ENCODE assay signal across 7 mouse cellular contexts in genomic region chr4:59360704-59361103, GRCm38 (mm10).
A peak's percentile ranks its signal among the peaks of the same experiment; 100 is the strongest.
DNase-seq lines count a peak whose midpoint lies in the region; ATAC-seq lines count a peak whose summit lies in the region.

No protein-coding gene starts in this region.

- no peak overlapping the region for H3K27ac ChIP-seq in limb, embryonic 10.5 days
- no peak overlapping the region for H3K27ac ChIP-seq in midbrain, embryonic 14.5 days (replicated peaks; ENCODE audit: low read depth, low read length)

- DNase-seq in T-cell, adult 2 months (ENCODE audit: low spot score), result peak; percentile 74
- DNase-seq in cerebellum, adult 11-12 months, result peak; percentile 42
- peak; percentile 77 for DNase-seq in forelimb bud, embryonic 11.5 days (ENCODE audit: low read depth, low spot score)
- DNase-seq in induced T-regulatory cell, adult 2 months (ENCODE audit: low read depth), result peak; percentile 86
- DNase-seq in limb, embryonic 10.5 days (ENCODE audit: low spot score), result peak; percentile 86
- DNase-seq in midbrain, embryonic 14.5 days, result peak; percentile 91
- peak; percentile 73 for DNase-seq in spleen, adult 12 weeks (ENCODE audit: low spot score)

- no peaks in the 10 kb centered on the region for H3K36me3 ChIP-seq in limb, embryonic 10.5 days
- H3K36me3 ChIP-seq in midbrain, embryonic 14.5 days (ENCODE audit: control insufficient read depth, insufficient read depth, low read length), result no peaks in the 10 kb centered on the region

- H3K9ac ChIP-seq in midbrain, embryonic 14.5 days (replicated peaks; ENCODE audit: low read length), result no peak overlapping the region

- 0 out of 2 replicates have a peak overlapping the region, but pooled peaks have one; percentile 23 for H3K4me2 ChIP-seq in midbrain, embryonic 14.5 days (ENCODE audit: low read length)

- no peak; the same call in 1 of the 2 replicates for ATAC-seq in midbrain, embryonic 14.5 days (ENCODE audit: low FRiP score, low TSS enrichment)

- peaks cover 14% of the 10 kb centered on the region for H3K4me1 ChIP-seq in limb, embryonic 10.5 days
- peaks cover 6% of the 10 kb centered on the region; the same call in 1 of the 2 replicates for H3K4me1 ChIP-seq in midbrain, embryonic 14.5 days (ENCODE audit: control insufficient read depth, insufficient read depth, low read length)

- no peaks in the 10 kb centered on the region for H3K27me3 ChIP-seq in limb, embryonic 10.5 days (ENCODE audit: low read depth, poor library complexity, severe bottlenecking)
- H3K27me3 ChIP-seq in midbrain, embryonic 14.5 days (ENCODE audit: control insufficient read depth, insufficient read depth, low read length), result no peaks in the 10 kb centered on the region

- no peak overlapping the region for H3K4me3 ChIP-seq in limb, embryonic 10.5 days
- no peak overlapping the region for H3K4me3 ChIP-seq in midbrain, embryonic 14.5 days (replicated peaks; ENCODE audit: low read depth, low read length)

- WGBS in limb, embryonic 10.5 days, result 3% methylated on average over 15 of the region's 15 CpGs
- 2% methylated on average over 15 of the region's 15 CpGs for WGBS in midbrain, embryonic 14.5 days

- no peaks in the 10 kb centered on the region for H3K9me3 ChIP-seq in limb, embryonic 10.5 days (replicated peaks)
- H3K9me3 ChIP-seq in midbrain, embryonic 14.5 days (ENCODE audit: control insufficient read depth, low read length), result no peaks in the 10 kb centered on the region
